10 mouse cellular contexts compared by ENCODE assay signal in genomic region chr8:124859466-124859865, GRCm38 (mm10). TPM values are rescaled to one million over a fixed set of nuclear protein-coding genes. Genes with fewer than 3 reads are reported as not detected.
DNase-seq lines count a peak whose midpoint lies in the region.
"Had no signal": no experiment of that assay in that cellular context is flagged by ENCODE, and none has a peak within 500 bp of the region (broad histone marks: within the 10 kb centered on the region; RNA-seq: fewer than 3 reads in every experiment).

No protein-coding gene starts in this region.

- intact Hi-C loops in heart, postnatal 36 days (cut with DNase I) = no loop called here

- H3K36me3 ChIP-seq in heart, embryonic 10.5 days = peaks cover 65% of the 10 kb centered on the region

- H3K4me1 ChIP-seq in heart, embryonic 10.5 days = peaks cover 42% of the 10 kb centered on the region

- H3K4me3 ChIP-seq in heart, embryonic 10.5 days = no peak overlapping the region
- H3K4me3 ChIP-seq: embryonic facial prominence, embryonic 13.5 days; lung, embryonic 15.5 days had no signal

- no peaks in the 10 kb centered on the region for H3K27me3 ChIP-seq in heart, embryonic 10.5 days (ENCODE audit: insufficient read depth, poor library complexity, severe bottlenecking)
- H3K27me3 ChIP-seq: embryonic facial prominence, embryonic 13.5 days; lung, embryonic 15.5 days had no signal

- peak overlapping the region; percentile 81; the same call in 1 of the 2 replicates for H3K27ac ChIP-seq in heart, embryonic 10.5 days
- H3K27ac ChIP-seq: embryonic facial prominence, embryonic 13.5 days; lung, embryonic 15.5 days had no signal

- H3K9me3 ChIP-seq in heart, embryonic 10.5 days = no peaks in the 10 kb centered on the region
- H3K9me3 ChIP-seq: lung, embryonic 15.5 days had no signal

- no peak for DNase-seq in heart, embryonic 10.5 days (ENCODE audit: low spot score)
- DNase-seq in heart, postnatal 36 days = no peak
- peak; percentile 56 for DNase-seq in CD4-positive helper T cell, adult 2 months (ENCODE audit: low read depth, low spot score)
- DNase-seq in ZHBTc4 (ENCODE audit: low read depth, low spot score) = peak; percentile 74
- DNase-seq in lung, postnatal 10 days = peak; percentile 41
- no peak for DNase-seq in right cerebral cortex, postnatal 25 days
- no peak for DNase-seq in left cerebral cortex, adult 18-20 months (ENCODE audit: low spot score in 2 of 2)
- DNase-seq in left cerebral cortex, adult 11 months (ENCODE audit: low spot score) = no peak

RNA-seq across cellular contexts. Expression of gene Gnpat, which starts 3.4 kb away (rescaled TPM):
- polyA plus RNA-seq in heart, embryonic 10.5 days (2016; fragmentation: Nextera tagmentation; extraction: Ambion mirVana) = 132 and 134 TPM in 2 replicates
- 100 to 1,000 TPM; 174 to 194 TPM for total RNA-seq in heart, postnatal 36 days (2021)
- 10 to 100 TPM; 57.4 to 63.2 TPM for total RNA-seq in left cerebral cortex, adult 18-20 months (2021)

RNA-seq across cellular contexts. Expression of gene 2810004N23Rik, which starts 3.5 kb away (rescaled TPM):
- polyA plus RNA-seq in heart, embryonic 10.5 days (2016; fragmentation: Nextera tagmentation; extraction: Ambion mirVana) = 66.0 and 67.5 TPM in 2 replicates
- total RNA-seq in heart, postnatal 36 days (2021) = 10 to 100 TPM; 44.8 to 47.4 TPM
- total RNA-seq in left cerebral cortex, adult 18-20 months (2021) = 10 to 100 TPM; 19.5 to 23.3 TPM

RNA-seq across cellular contexts. Expression of gene Exoc8, which starts 38.0 kb away (rescaled TPM):
- 7.8 and 8.0 TPM in 2 replicates for polyA plus RNA-seq in heart, embryonic 10.5 days (2016; fragmentation: Nextera tagmentation; extraction: Ambion mirVana)
- total RNA-seq in heart, postnatal 36 days (2021) = 10 to 100 TPM; 18.5 to 22.8 TPM
- 10 to 100 TPM; 33.4 to 34.2 TPM for total RNA-seq in left cerebral cortex, adult 18-20 months (2021)

RNA-seq across cellular contexts. Expression of gene Sprtn, which starts 38.2 kb away (rescaled TPM):
- 9.5 and 9.7 TPM in 2 replicates for polyA plus RNA-seq in heart, embryonic 10.5 days (2016; fragmentation: Nextera tagmentation; extraction: Ambion mirVana)
- total RNA-seq in heart, postnatal 36 days (2021) = 10 to 100 TPM; 12.2 to 12.8 TPM
- 10 to 100 TPM; 13.0 to 13.5 TPM for total RNA-seq in left cerebral cortex, adult 18-20 months (2021)

Comparison
In these comparisons a context has a peak if more than half of its experiments do, and no peak if none do; other contexts are left out.
1. DNase-seq: peak in CD4-positive helper T cell, adult 2 months (single experiment), ZHBTc4 (single experiment) and lung, postnatal 10 days (single experiment); none in heart, embryonic 10.5 days (single experiment), heart, postnatal 36 days (0 of 2), right cerebral cortex, postnatal 25 days (single experiment), left cerebral cortex, adult 18-20 months (0 of 2) and left cerebral cortex, adult 11 months (single experiment).